Mouse (Mus musculus): ENCODE results near the gene Thop1. TPM values are rescaled to one million over a fixed set of nuclear protein-coding genes. Genes with fewer than 3 reads are reported as not detected.
"Not testable (repeated sequence)": the region's sequence is repeated elsewhere in the genome, so short reads cannot be mapped to it uniquely, and the experiment has no call there.

Thop1 gene
- polyA plus RNA-seq, 1 experiment from 2014 or later: 51.4 TPM

- H3K4me3 ChIP-seq (ENCODE audit: low read depth, low read length): no peak overlapping the region
- no peaks in the 10 kb centered on the region for H3K27me3 ChIP-seq (ENCODE audit: control insufficient read depth, insufficient read depth, low read length)
- no peaks in the 10 kb centered on the region for H3K4me1 ChIP-seq (ENCODE audit: control insufficient read depth, insufficient read depth, low read length)
- peaks cover 33% of the 10 kb centered on the region for H3K36me3 ChIP-seq (ENCODE audit: control insufficient read depth, insufficient read depth, low read length)
- WGBS: 95% methylated on average over 6 of the region's 6 CpGs
- DNase-seq (ENCODE audit: low spot score, missing footprints) (no peak), ATAC-seq (ENCODE audit: low FRiP score) (no peak)
- no peak overlapping the region for H3K27ac ChIP-seq (ENCODE audit: low read depth, low read length)
- no peaks in the 10 kb centered on the region for H3K9me3 ChIP-seq (ENCODE audit: control insufficient read depth, low read length)
- H3K4me2 ChIP-seq: no peak overlapping the region
- no peak overlapping the region for H3K9ac ChIP-seq (ENCODE audit: low read length)
Measured at GRCm38 (mm10) chr10:81051133-81051532, 18.7 kb upstream of the Thop1 start.

DNA sequence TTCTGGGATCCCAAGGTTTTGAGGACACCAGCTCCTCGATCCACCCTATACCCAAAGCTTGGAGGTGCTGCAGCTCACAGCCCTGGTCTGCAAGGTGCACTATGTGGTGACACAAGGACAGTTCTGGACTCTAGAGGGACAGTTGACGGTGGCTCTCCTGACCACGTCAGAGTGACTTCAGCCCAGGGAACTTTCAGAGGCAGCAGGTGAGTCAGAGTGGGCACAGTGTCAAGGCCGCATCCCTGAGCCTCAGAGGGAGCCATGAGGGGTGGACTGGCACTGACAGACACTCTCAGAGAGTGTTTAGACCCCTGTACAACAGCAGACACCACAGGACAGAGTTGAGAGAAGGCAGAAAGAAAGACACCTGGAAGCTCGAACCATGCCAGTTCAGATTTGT is 17.3 kb upstream of the Thop1 start:
- ATAC-seq (ENCODE audit: low FRiP score) (no peak), DNase-seq (ENCODE audit: low spot score, missing footprints) (no peak)
- Histone ChIP-seq H3K27me3 (ENCODE audit: control insufficient read depth, insufficient read depth, low read length) (no peaks in the 10 kb centered on the region), H3K9me3 (ENCODE audit: control insufficient read depth, low read length) (no peaks in the 10 kb centered on the region), H3K27ac (ENCODE audit: low read depth, low read length) (no peak overlapping the region), H3K4me3 (ENCODE audit: low read depth, low read length) (no peak overlapping the region), H3K36me3 (ENCODE audit: control insufficient read depth, insufficient read depth, low read length) (peaks cover 31% of the 10 kb centered on the region), H3K9ac (ENCODE audit: low read length) (no peak overlapping the region), H3K4me1 (ENCODE audit: control insufficient read depth, insufficient read depth, low read length) (no peaks in the 10 kb centered on the region), H3K4me2 (no peak overlapping the region)
- 94% methylated on average over 5 of the region's 5 CpGs for WGBS

- Histone ChIP-seq H3K27ac (ENCODE audit: low read depth, low read length) (no peak overlapping the region), H3K9ac (ENCODE audit: low read length) (no peak overlapping the region), H3K27me3 (ENCODE audit: control insufficient read depth, insufficient read depth, low read length) (no peaks in the 10 kb centered on the region), H3K9me3 (ENCODE audit: control insufficient read depth, low read length) (no peaks in the 10 kb centered on the region), H3K4me2 (no peak overlapping the region), H3K4me1 (ENCODE audit: control insufficient read depth, insufficient read depth, low read length) (peaks cover 15% of the 10 kb centered on the region), H3K36me3 (ENCODE audit: control insufficient read depth, insufficient read depth, low read length) (peaks cover 10% of the 10 kb centered on the region; the same call in 1 of the 2 replicates), H3K4me3 (ENCODE audit: low read depth, low read length) (no peak overlapping the region)
- WGBS: 86% methylated on average over 6 of the region's 6 CpGs
- ATAC-seq (ENCODE audit: low FRiP score) (no peak), DNase-seq (ENCODE audit: low spot score, missing footprints) (no peak)
Measured at GRCm38 (mm10) chr10:81055169-81055568, 14.7 kb upstream of the Thop1 start.

DNA sequence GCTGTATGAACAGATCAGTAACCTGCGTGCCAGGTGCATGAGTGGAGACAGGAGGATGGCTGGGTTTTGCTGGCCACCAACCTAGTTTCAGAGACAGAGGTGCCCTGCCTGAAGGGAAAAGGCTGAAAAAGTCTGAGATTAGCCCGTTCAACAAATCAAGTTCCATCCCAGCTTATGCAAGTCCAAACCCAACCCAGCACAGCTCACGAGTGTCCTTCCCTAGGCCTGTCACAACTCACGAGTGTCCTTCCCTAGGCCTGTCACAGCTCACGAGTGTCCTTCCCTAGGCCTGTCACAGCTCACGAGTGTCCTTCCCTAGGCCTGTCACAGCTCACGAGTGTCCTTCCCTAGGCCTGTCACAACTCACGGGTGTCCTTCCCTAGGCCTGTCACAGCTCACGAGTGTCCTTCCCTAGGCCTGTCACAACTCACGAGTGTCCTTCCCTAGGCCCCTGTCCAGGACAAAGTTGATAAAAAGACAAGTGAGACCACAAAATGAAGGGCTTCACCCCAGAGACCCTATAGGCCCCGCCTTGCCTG is 14.0 kb upstream of the Thop1 start:
- not testable (repeated sequence) for DNase-seq (ENCODE audit: low spot score, missing footprints); ATAC-seq (ENCODE audit: low FRiP score)
- 88% methylated on average over 9 of the region's 11 CpGs for WGBS

DNA sequence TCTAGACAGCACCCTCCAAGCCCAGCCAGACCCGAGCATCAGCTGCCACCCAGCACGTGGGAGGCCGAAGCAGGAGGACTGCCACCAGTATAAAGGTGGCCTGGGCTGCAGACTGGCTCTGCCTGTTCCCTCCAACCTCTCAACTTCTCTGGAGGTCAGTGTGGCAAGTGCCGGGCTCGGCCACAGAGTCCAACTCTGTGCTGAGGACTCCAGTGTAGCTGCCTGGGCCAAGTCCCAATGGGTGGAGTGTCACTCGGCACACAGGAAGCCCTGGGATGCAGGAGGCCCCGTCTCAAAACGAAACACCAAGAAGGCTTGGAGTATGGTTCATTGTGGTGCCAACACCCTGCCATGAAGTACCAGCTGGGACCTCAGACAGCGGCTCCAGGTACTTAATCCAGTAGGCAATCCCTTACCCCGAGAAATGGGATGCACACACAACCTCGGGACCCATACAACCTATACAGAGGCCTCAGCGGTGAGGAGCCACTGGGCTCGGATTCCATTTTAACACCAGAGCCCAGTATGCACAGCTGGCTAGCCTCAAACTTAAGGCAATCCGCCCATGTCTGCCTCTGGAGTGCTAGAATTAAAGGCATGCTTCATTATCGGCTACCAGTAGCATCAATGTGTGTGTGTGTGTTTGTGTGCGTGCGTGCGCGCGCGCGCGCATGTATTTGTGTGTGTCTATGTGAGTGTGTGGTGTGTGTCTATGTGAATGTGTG is 12.3 kb upstream of the Thop1 start:
- DNase-seq (ENCODE audit: low spot score, missing footprints) (no peak), ATAC-seq (ENCODE audit: low FRiP score) (no peak)
- H3K27ac ChIP-seq (ENCODE audit: low read depth, low read length): no peak overlapping the region
- H3K36me3 ChIP-seq (ENCODE audit: control insufficient read depth, insufficient read depth, low read length): no peaks in the 10 kb centered on the region
- no peak overlapping the region for H3K4me3 ChIP-seq (ENCODE audit: low read depth, low read length)
- 94% methylated on average over 23 of the region's 23 CpGs for WGBS
- H3K9me3 ChIP-seq (ENCODE audit: control insufficient read depth, low read length): no peaks in the 10 kb centered on the region
- H3K9ac ChIP-seq (ENCODE audit: low read length): no peak overlapping the region
- H3K4me1 ChIP-seq (ENCODE audit: control insufficient read depth, insufficient read depth, low read length): peaks cover 15% of the 10 kb centered on the region
- no peak overlapping the region for H3K4me2 ChIP-seq
- H3K27me3 ChIP-seq (ENCODE audit: control insufficient read depth, insufficient read depth, low read length): no peaks in the 10 kb centered on the region

More for the DNA sequence above, 14.0 kb upstream of the Thop1 start:
- H3K27me3 ChIP-seq (ENCODE audit: control insufficient read depth, insufficient read depth, low read length); H3K9ac ChIP-seq (ENCODE audit: low read length); H3K36me3 ChIP-seq (ENCODE audit: control insufficient read depth, insufficient read depth, low read length); H3K4me3 ChIP-seq (ENCODE audit: low read depth, low read length); H3K9me3 ChIP-seq (ENCODE audit: control insufficient read depth, low read length); H3K27ac ChIP-seq (ENCODE audit: low read depth, low read length); H3K4me2 ChIP-seq: not testable (repeated sequence)
- H3K4me1 ChIP-seq (ENCODE audit: control insufficient read depth, insufficient read depth, low read length): peaks cover 15% of the 10 kb centered on the region

GRCm38 (mm10) chr10:81058896-81059295 is 10.9 kb upstream of the Thop1 start:
- Histone ChIP-seq H3K4me3 (ENCODE audit: low read depth, low read length) (peak overlapping the region; percentile 77), H3K36me3 (ENCODE audit: control insufficient read depth, insufficient read depth, low read length) (no peaks in the 10 kb centered on the region), H3K27me3 (ENCODE audit: control insufficient read depth, insufficient read depth, low read length) (no peaks in the 10 kb centered on the region), H3K9ac (ENCODE audit: low read length) (no peak overlapping the region; the same call in 1 of the 2 replicates), H3K9me3 (ENCODE audit: control insufficient read depth, low read length) (no peaks in the 10 kb centered on the region), H3K27ac (ENCODE audit: low read depth, low read length) (no peak overlapping the region), H3K4me1 (ENCODE audit: control insufficient read depth, insufficient read depth, low read length) (peaks cover 15% of the 10 kb centered on the region), H3K4me2 (peak overlapping the region; percentile 76; the same call in 1 of the 2 replicates)
- ATAC-seq (ENCODE audit: low FRiP score) (no peak), DNase-seq (ENCODE audit: low spot score, missing footprints) (no peak)
- WGBS: 94% methylated on average over 6 of the region's 6 CpGs

- Histone ChIP-seq H3K4me2 (peak within 1 kb of the TSS; percentile 76), H3K9ac (ENCODE audit: low read length) (peak within 1 kb of the TSS; percentile 83), H3K4me3 (ENCODE audit: low read depth, low read length) (peak within 1 kb of the TSS; percentile 77), H3K4me1 (ENCODE audit: control insufficient read depth, insufficient read depth, low read length) (peaks cover 15% of the 10 kb centered on the region), H3K36me3 (ENCODE audit: control insufficient read depth, insufficient read depth, low read length) (no peaks in the 10 kb centered on the region), H3K27ac (ENCODE audit: low read depth, low read length) (no peak within 1 kb of the TSS), H3K27me3 (ENCODE audit: control insufficient read depth, insufficient read depth, low read length) (no peaks in the 10 kb centered on the region), H3K9me3 (ENCODE audit: control insufficient read depth, low read length) (no peaks in the 10 kb centered on the region)
- WGBS: under 1% methylated on average over 48 of the region's 48 CpGs
- DNase-seq (ENCODE audit: low spot score, missing footprints): peak; percentile 100
- ATAC-seq (ENCODE audit: low FRiP score): peak; percentile 97
Measured at GRCm38 (mm10) chr10:81059603-81060543, 10.0 kb upstream of the Thop1 start, which contains the start of gene Sgta. Gene Sgta (minus strand): TSS chr10:81060181.

DNA sequence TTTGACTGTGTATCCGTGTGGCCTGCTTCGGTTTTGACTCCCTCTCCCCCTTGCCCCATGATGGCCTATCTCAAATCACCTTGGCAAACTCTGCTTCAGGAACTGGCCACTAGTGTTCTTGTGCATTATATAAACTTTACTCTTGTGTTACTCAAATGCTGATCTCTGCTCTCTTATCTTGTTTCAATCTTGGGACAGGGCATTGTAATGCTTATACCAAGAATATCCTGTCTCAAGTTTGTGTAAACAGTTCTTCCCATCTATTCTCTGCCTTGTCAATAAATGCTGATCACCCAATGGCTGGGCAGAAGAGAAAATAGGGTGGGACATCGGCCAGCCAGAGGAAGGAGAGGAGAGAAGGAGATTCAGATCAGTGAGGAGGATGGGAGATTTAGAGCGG is 7.1 kb upstream of the Thop1 start:
- no peak for ATAC-seq (ENCODE audit: low FRiP score)
- no peaks in the 10 kb centered on the region for H3K27me3 ChIP-seq (ENCODE audit: control insufficient read depth, insufficient read depth, low read length)
- WGBS: 69% methylated on average over 4 of the region's 4 CpGs
- H3K4me2 ChIP-seq: no peak overlapping the region
- peaks cover 15% of the 10 kb centered on the region for H3K4me1 ChIP-seq (ENCODE audit: control insufficient read depth, insufficient read depth, low read length)
- H3K4me3 ChIP-seq (ENCODE audit: low read depth, low read length): no peak overlapping the region
- H3K9me3 ChIP-seq (ENCODE audit: control insufficient read depth, low read length): no peaks in the 10 kb centered on the region
- no peaks in the 10 kb centered on the region for H3K36me3 ChIP-seq (ENCODE audit: control insufficient read depth, insufficient read depth, low read length)
- no peak for DNase-seq (ENCODE audit: low spot score, missing footprints)
- no peak overlapping the region for H3K27ac ChIP-seq (ENCODE audit: low read depth, low read length)
- no peak overlapping the region for H3K9ac ChIP-seq (ENCODE audit: low read length)

DNA sequence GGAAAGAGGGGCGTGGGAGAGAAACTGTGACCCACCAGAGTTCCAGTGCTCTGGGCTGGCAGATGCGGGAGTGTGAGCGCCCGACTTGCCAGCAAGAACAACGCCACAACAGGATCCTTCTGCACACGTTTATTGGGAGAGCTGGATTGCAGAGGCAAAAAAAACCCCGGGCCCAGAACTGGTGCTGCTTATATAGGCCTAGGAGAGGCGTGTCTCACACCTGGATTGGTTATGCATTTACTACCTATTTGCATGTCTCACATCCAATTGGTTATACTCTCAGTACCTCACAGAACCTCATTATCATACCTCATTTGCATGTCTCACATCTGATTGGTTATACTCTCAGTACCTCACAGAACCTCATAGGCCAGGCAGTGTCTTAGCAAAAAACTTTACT is 5.3 kb upstream of the Thop1 start:
- not testable (repeated sequence) for H3K9me3 ChIP-seq (ENCODE audit: control insufficient read depth, low read length); H3K27ac ChIP-seq (ENCODE audit: low read depth, low read length); H3K36me3 ChIP-seq (ENCODE audit: control insufficient read depth, insufficient read depth, low read length); H3K4me2 ChIP-seq; H3K4me3 ChIP-seq (ENCODE audit: low read depth, low read length); DNase-seq (ENCODE audit: low spot score, missing footprints); H3K9ac ChIP-seq (ENCODE audit: low read length); ATAC-seq (ENCODE audit: low FRiP score); H3K27me3 ChIP-seq (ENCODE audit: control insufficient read depth, insufficient read depth, low read length); H3K4me1 ChIP-seq (ENCODE audit: control insufficient read depth, insufficient read depth, low read length)
- 85% methylated on average over 8 of the region's 8 CpGs for WGBS

Measured in midbrain, embryonic 11.5 days (tissue).